Mouse (Mus musculus) midbrain, embryonic 15.5 days (tissue): ENCODE measurements at regions not wholly inside any gene's neighbourhood (a gene's known extent, or its start where the extent isn't known, plus 50 kb on each side); places are given as distances from the start of the nearest gene placed in this dataset.

Experiments used
- ATAC-seq: fragments of 200-750 bp; cut with Nextera tagmentation; replicated peaks from 2 replicates; pipeline ENCODE4 v1.8.0; 2017; ENCODE audit warnings: moderate TSS enrichment
- H3K27ac ChIP-seq: fragments of 300-500 bp; sonication (generic); 2 replicates; pipeline ENCODE4 v1.5.1; 2015; ENCODE audit warnings: mild to moderate bottlenecking, inconsistent platforms
- H3K27me3 ChIP-seq: fragments of 300-500 bp; sonication (generic); replicated peaks from 2 replicates; pipeline ENCODE4 v1.6.1; 2015; ENCODE audit warnings: inconsistent platforms
- H3K36me3 ChIP-seq: fragments of 300-500 bp; sonication (generic); replicated peaks from 2 replicates; pipeline ENCODE4 v1.6.1; 2015; ENCODE audit warnings: inconsistent platforms
- H3K4me1 ChIP-seq: fragments of 300-500 bp; sonication (generic); 2 replicates; pipeline ENCODE4 v1.6.1; 2015; ENCODE audit warnings: inconsistent platforms
- H3K4me2 ChIP-seq: fragments of 300-500 bp; sonication (generic); 2 replicates; pipeline ENCODE4 v1.6.1; 2015; ENCODE audit warnings: inconsistent platforms, mild to moderate bottlenecking, moderate library complexity
- H3K4me3 ChIP-seq: fragments of 300-500 bp; sonication (generic); 2 replicates; pipeline ENCODE4 v1.5.1; 2015; ENCODE audit warnings: mild to moderate bottlenecking, inconsistent platforms
- H3K9ac ChIP-seq: fragments of 300-500 bp; sonication (generic); 2 replicates; pipeline ENCODE4 v1.6.1; 2015; ENCODE audit warnings: mild to moderate bottlenecking, inconsistent platforms
- H3K9me3 ChIP-seq: fragments of 300-500 bp; sonication (generic); 2 replicates; pipeline ENCODE4 v1.6.1; 2016; ENCODE audit warnings: inconsistent platforms
- WGBS: fragments of 180-500 bp; shearing (Covaris S2); methylation state at CpG from one replicate; pipeline ENCODE4 v1.1.7; 2015; ENCODE audit warnings: mixed read lengths; 5-methylcytosine and 5-hydroxymethylcytosine counted together
- microRNA counts: library from miRNA; unstranded; fragments of <30 nt; microRNA quantifications from one replicate; lab custom pipeline; 2016
- microRNA-seq: library from miRNA; unstranded; fragments of <30 nt; microRNA quantifications from one replicate; pipeline ENCODE4, GENCODE M21; 2016

DNA sequence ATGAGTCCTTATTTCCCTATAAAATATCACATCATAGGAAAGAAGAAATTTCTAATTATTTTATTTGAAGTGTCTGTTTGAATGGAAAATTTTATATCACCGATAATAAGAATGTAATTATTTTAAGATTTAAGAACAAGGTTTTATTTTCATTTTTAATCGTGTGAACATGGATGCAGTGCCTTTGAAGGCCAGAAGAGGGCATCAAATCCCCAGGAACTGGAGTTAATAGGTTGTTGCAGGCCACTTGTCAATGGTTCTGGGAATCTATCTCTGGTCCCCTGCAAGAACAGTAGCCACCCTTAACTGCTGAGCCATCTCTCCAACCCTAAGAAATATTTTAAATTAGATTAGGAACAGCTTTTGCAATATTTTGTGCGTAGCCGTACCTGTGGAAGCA, 66.5 kb upstream of the 4933415F23Rik start:
- 93% methylated on average over 4 of the region's 4 CpGs for WGBS
- no peak for ATAC-seq
- H3K27me3 ChIP-seq = no peaks in the 10 kb centered on the region

DNA sequence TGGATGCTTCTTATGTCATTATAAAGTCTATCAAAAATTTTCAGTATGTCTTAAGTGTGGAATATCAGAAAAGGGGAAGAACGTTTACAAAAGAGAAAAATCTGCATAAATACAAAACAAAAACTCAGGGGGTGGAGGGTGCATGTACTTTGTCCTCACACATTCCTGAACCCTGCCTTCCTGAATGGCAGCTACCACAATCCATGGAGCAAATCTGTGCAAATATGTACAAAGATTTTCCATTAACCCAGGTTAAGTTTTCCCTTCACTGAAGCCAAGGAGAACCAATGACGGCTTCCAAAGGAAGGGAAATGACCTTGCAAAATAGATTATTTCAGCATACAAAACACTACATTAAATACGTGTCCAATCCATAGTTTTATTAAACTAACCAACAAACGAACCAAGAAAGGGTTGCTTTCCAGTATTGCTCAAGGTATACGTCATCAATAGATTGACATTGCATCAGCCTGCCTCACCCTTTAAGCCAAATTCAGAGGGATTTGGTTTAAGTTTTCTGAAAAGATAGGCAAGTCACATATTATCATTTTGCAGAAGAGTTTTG, 61.4 kb upstream of the 4933415F23Rik start:
- H3K27me3 ChIP-seq = no peaks in the 10 kb centered on the region
- ATAC-seq = no peak
- no peaks in the 10 kb centered on the region for H3K9me3 ChIP-seq
- no peak overlapping the region for H3K27ac ChIP-seq
- no peak overlapping the region for H3K4me2 ChIP-seq
- H3K4me3 ChIP-seq = no peak overlapping the region
- H3K4me1 ChIP-seq = no peaks in the 10 kb centered on the region
- no peaks in the 10 kb centered on the region for H3K36me3 ChIP-seq
- no peak overlapping the region for H3K9ac ChIP-seq
- 84% methylated on average over 5 of the region's 5 CpGs for WGBS

More for the DNA sequence above, 66.5 kb upstream of the 4933415F23Rik start:
- Histone ChIP-seq H3K9me3 (no peaks in the 10 kb centered on the region), H3K4me2 (no peak overlapping the region), H3K9ac (no peak overlapping the region), H3K4me1 (no peaks in the 10 kb centered on the region), H3K27ac (no peak overlapping the region), H3K36me3 (no peaks in the 10 kb centered on the region), H3K4me3 (no peak overlapping the region)

- ATAC-seq = no peak
- Histone ChIP-seq H3K4me1 (no peaks in the 10 kb centered on the region), H3K27ac (no peak overlapping the region)
These were observed 60.7 kb upstream of the 4933415F23Rik start for GRCm38 (mm10) chr1:23162766-23163165.

More at GRCm38 (mm10) chr1:23162766-23163165, 60.7 kb upstream of the 4933415F23Rik start:
- Histone ChIP-seq H3K4me3 (no peak overlapping the region), H3K36me3 (no peaks in the 10 kb centered on the region), H3K27me3 (no peaks in the 10 kb centered on the region), H3K4me2 (no peak overlapping the region), H3K9me3 (no peaks in the 10 kb centered on the region), H3K9ac (no peak overlapping the region)
- 79% methylated on average over 6 of the region's 6 CpGs for WGBS

MicroRNAs in the stretch of these regions (microRNA counts, 519-probe panel; counts per million panel counts)
- 3,504 counts per million, percentile 81 among the panel's probes with 10 or more counts for microRNA mmu-miR-30a (lab: Ali Mortazavi, UCI)
- 4,247 counts per million, percentile 93 among the panel's probes with 10 or more counts for microRNA mmu-miR-30c (lab: Ali Mortazavi, UCI)

Small RNA genes lying in the stretch of these regions (microRNA-seq; reads per million reads assigned to microRNA genes)
- 11,850 reads per million, percentile 96 among the genes with 10 or more reads in this experiment for gene Mir30a
- 44.3 reads per million, percentile 44 among the genes with 10 or more reads in this experiment for gene Mir30c-2
